Comparison of ENCODE assay signal across 19 mouse cellular contexts in genomic region chr5:89108809-89109208, GRCm38 (mm10).
"Had no signal": no experiment of that assay in that cellular context is flagged by ENCODE, and none has a peak within 500 bp of the region (broad histone marks: within the 10 kb centered on the region; RNA-seq: fewer than 3 reads in every experiment).

No protein-coding gene starts in this region.

- H3K9ac ChIP-seq: liver, embryonic 13.5 days; neural tube, embryonic 13.5 days; stomach, embryonic 15.5 days had no signal

- H3K4me1 ChIP-seq: liver, embryonic 13.5 days; neural tube, embryonic 13.5 days; stomach, embryonic 15.5 days had no signal

- H3K4me2 ChIP-seq: liver, embryonic 13.5 days; neural tube, embryonic 13.5 days; stomach, embryonic 15.5 days had no signal

- H3K36me3 ChIP-seq: liver, embryonic 13.5 days; neural tube, embryonic 13.5 days; stomach, embryonic 15.5 days had no signal

- H3K27ac ChIP-seq: left cerebral cortex, adult 2 months; liver, embryonic 13.5 days; neural tube, embryonic 13.5 days; stomach, embryonic 15.5 days had no signal

- H3K27me3 ChIP-seq: liver, embryonic 13.5 days; neural tube, embryonic 13.5 days; stomach, embryonic 15.5 days had no signal

- H3K4me3 ChIP-seq: left cerebral cortex, adult 2 months; liver, embryonic 13.5 days; myocyte; neural tube, embryonic 13.5 days; stomach, embryonic 15.5 days had no signal

- DNase-seq: kidney, adult 18-20 months; kidney, adult 9 months; kidney, postnatal 14 days; kidney, postnatal 4 days; layer of hippocampus, adult 9-11 months; layer of hippocampus, postnatal 36 days; liver, embryonic 13.5 days; lung, adult 2 months; lung, postnatal 14 days; lung, postnatal 4 days; midbrain, embryonic 14.5 days; retina, postnatal 1 day; right cerebral cortex, postnatal 25 days; spleen, adult 18-20 months; thymus, postnatal 25 days had no signal

- H3K9me3 ChIP-seq: liver, embryonic 13.5 days; neural tube, embryonic 13.5 days; stomach, embryonic 15.5 days had no signal
